Comparison of ENCODE assay signal across 8 mouse cellular contexts in the genomic region with DNA sequence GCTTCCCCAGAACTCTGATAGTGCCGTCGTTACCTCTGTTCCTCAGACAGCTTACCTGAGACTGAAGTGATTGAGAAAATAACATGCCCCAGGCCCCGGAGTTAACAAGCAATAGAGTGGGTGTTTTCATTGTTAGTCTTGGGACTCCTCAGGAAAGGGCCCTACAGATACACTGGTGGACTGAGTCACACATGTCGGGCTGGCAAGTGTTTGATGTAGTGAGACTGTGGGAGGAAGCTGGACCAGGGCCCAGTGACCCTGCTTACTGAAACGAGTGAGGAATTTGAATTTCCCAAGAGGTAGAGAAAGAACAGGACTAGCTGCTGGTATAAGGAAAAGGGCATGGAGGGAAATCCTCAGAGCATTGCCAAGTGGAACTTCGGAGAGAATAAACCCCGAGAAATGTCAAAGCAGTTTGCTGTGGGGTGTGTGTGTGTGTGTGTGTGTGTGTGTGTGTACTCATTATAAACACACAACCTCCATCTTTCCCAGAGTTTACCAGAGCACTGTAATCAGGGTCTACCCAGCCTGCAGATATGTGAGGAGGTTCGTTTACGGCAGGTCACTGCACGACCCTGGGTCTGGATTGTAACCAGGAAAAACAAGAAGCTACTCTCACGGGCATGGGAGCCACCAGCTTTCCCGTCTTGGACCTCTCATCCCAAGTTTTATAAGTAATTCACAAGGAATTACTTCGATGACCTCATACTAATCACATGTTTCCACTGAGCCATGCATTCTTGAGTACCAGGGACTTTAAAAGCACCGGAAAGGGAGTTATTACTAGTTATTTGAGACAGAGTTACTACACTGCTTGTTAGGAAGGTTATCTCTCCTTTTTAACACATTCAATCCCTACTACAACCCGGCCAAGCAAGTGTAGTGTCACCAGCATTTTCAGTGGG. TPM values are rescaled to one million over a fixed set of nuclear protein-coding genes. Genes with fewer than 3 reads are reported as not detected.
DNase-seq lines count a peak whose midpoint lies in the region; ATAC-seq and TF ChIP-seq lines count a peak whose summit lies in the region.

No protein-coding gene starts in this region.

- no peak for TF ChIP-seq CTCF in kidney, adult 2 months (conservative IDR thresholded peaks at IDR 0.05; ENCODE audit: insufficient read depth, insufficient read length, low read depth, low read length)

- H3K36me3 ChIP-seq in kidney, adult 2 months (ENCODE audit: control insufficient read depth, insufficient read depth, low read length) = no peaks in the 10 kb centered on the region
- H3K36me3 ChIP-seq in midbrain, embryonic 11.5 days (ENCODE audit: control insufficient read depth, insufficient read depth, low read length) = no peaks in the 10 kb centered on the region

- no peaks in the 10 kb centered on the region for H3K27me3 ChIP-seq in kidney, adult 2 months (replicated peaks; ENCODE audit: control insufficient read depth, insufficient read depth, low read length)
- no peaks in the 10 kb centered on the region for H3K27me3 ChIP-seq in midbrain, embryonic 11.5 days (ENCODE audit: control insufficient read depth, insufficient read depth, low read length)

- no peak for ATAC-seq in megakaryocyte, adult 5-6 weeks (ENCODE audit: poor library complexity, severe bottlenecking)
- no peak for ATAC-seq in midbrain, embryonic 11.5 days (ENCODE audit: low FRiP score)

- DNase-seq in ovary, adult 18-20 months (ENCODE audit: low spot score) = peak; percentile 50
- DNase-seq in ovary, postnatal 10 days (ENCODE audit: low spot score) = no peak
- DNase-seq in fibroblast of lung, adult 2 months (ENCODE audit: low read depth) = peak; percentile 72
- DNase-seq in kidney, adult 2 months = peak; percentile 43
- DNase-seq in lung, postnatal 4 days = peak; percentile 76 to 88
- no peak for DNase-seq in left cerebral cortex, adult 9 months (ENCODE audit: low spot score in 2 of 2)
- no peak for DNase-seq in midbrain, embryonic 11.5 days (ENCODE audit: low spot score, missing footprints)

- no peaks in the 10 kb centered on the region for H3K9me3 ChIP-seq in midbrain, embryonic 11.5 days (ENCODE audit: control insufficient read depth, low read length)

- no peak overlapping the region for H3K9ac ChIP-seq in midbrain, embryonic 11.5 days (ENCODE audit: low read length)

- WGBS in kidney, adult 2 months = 37% methylated on average over 15 of the region's 15 CpGs
- 86% methylated on average over 15 of the region's 15 CpGs for WGBS in midbrain, embryonic 11.5 days

- TF ChIP-seq POLR2A in kidney, adult 2 months (IDR thresholded peaks at IDR 0.05; ENCODE audit: low read depth, low read length) = no peak

- no peaks in the 10 kb centered on the region for H3K4me1 ChIP-seq in kidney, adult 2 months (ENCODE audit: control insufficient read depth, insufficient read depth, low read length)
- no peaks in the 10 kb centered on the region for H3K4me1 ChIP-seq in midbrain, embryonic 11.5 days (ENCODE audit: control insufficient read depth, insufficient read depth, low read length)

- no peak overlapping the region for H3K27ac ChIP-seq in kidney, adult 2 months (ENCODE audit: insufficient read depth, low read depth, low read length)
- H3K27ac ChIP-seq in midbrain, embryonic 11.5 days (ENCODE audit: low read depth, low read length) = no peak overlapping the region

- H3K4me2 ChIP-seq in midbrain, embryonic 11.5 days = no peak overlapping the region

- H3K4me3 ChIP-seq in kidney, adult 2 months (ENCODE audit: insufficient read depth, low read depth, low read length) = no peak overlapping the region
- H3K4me3 ChIP-seq in midbrain, embryonic 11.5 days (ENCODE audit: low read depth, low read length) = no peak overlapping the region

RNA-seq across cellular contexts. Expression of a gene that starts 20.4 kb away (rescaled TPM):
- polyA plus RNA-seq in kidney, adult 2 months (2012; rRNA removed) = 7.5 and 9.6 TPM in 2 replicates
- total RNA-seq in megakaryocyte, adult 5-6 weeks (2015) = 2.0 and 5.2 TPM in 2 replicates
- total RNA-seq in megakaryocyte, adult 5-6 weeks (2017) = 4.1 TPM in 2 replicates
- polyA plus RNA-seq in midbrain, embryonic 11.5 days (2014; fragmentation: Nextera tagmentation; extraction: Ambion mirVana) = 12.6 and 15.5 TPM in 2 replicates

RNA-seq across cellular contexts. Expression of a gene that starts 23.6 kb away (rescaled TPM):
- 115 and 130 TPM in 2 replicates for polyA plus RNA-seq in kidney, adult 2 months (2012; rRNA removed)
- 7.9 and 9.0 TPM in 2 replicates for total RNA-seq in megakaryocyte, adult 5-6 weeks (2015)
- total RNA-seq in megakaryocyte, adult 5-6 weeks (2017) = 49.2 and 68.2 TPM in 2 replicates
- 69.8 and 75.0 TPM in 2 replicates for polyA plus RNA-seq in midbrain, embryonic 11.5 days (2014; fragmentation: Nextera tagmentation; extraction: Ambion mirVana)

Comparison
In these comparisons a context has a peak if more than half of its experiments do, and no peak if none do; other contexts are left out.
1. DNase-seq: peak in ovary, adult 18-20 months (single experiment), fibroblast of lung, adult 2 months (single experiment), kidney, adult 2 months (single experiment) and lung, postnatal 4 days (2 of 2); none in ovary, postnatal 10 days (single experiment), left cerebral cortex, adult 9 months (0 of 2) and midbrain, embryonic 11.5 days (single experiment).